In the genomic region with DNA sequence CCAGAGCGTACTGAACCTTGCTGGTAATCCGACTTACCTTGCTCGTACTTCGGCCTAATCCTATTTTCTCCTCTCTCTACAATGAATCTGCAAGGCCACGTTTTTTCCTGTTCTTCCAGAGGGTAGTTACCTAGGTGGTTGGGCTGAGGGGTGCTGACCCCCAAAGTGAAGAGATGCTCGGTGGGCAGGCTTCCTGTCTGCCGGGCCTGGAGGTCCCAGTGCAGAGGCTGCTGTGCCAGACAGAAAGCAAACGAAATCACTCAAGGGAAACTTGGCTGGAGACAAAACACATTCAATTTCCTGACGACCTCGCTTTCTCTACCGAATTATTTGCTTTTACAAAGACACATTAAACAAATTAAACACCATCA, we compare ENCODE assay signal across 10 mouse cellular contexts. TPM values are rescaled to one million over a fixed set of nuclear protein-coding genes. Genes with fewer than 3 reads are reported as not detected.
DNase-seq lines count a peak whose midpoint lies in the region; ATAC-seq and TF ChIP-seq lines count a peak whose summit lies in the region.
"Had no signal": no experiment of that assay in that cellular context is flagged by ENCODE, and none has a peak within 500 bp of the region (broad histone marks: within the 10 kb centered on the region; RNA-seq: fewer than 3 reads in every experiment).

No protein-coding gene starts in this region.

- no peaks in the 10 kb centered on the region for H3K9me3 ChIP-seq in kidney, embryonic 16.5 days (ENCODE audit: low read length)
- no peaks in the 10 kb centered on the region for H3K9me3 ChIP-seq in intestine, postnatal 0 days (ENCODE audit: control insufficient read depth)
- no peaks in the 10 kb centered on the region for H3K9me3 ChIP-seq in neural tube, embryonic 13.5 days

- peak overlapping the region; percentile 27; the same call in 1 of the 2 replicates for H3K4me2 ChIP-seq in kidney, embryonic 16.5 days (replicated peaks; ENCODE audit: low read depth, low read length)
- H3K4me2 ChIP-seq in intestine, postnatal 0 days (replicated peaks; ENCODE audit: low read depth): no peak overlapping the region
- peak overlapping the region; percentile 18; the same call in 1 of the 2 replicates for H3K4me2 ChIP-seq in neural tube, embryonic 13.5 days

- no peak for TF ChIP-seq CTCF in intestine, postnatal 0 days (IDR thresholded peaks at IDR 0.05; ENCODE audit: low read depth)
- no peak for TF ChIP-seq CTCF in lung, adult 2 months (IDR thresholded peaks at IDR 0.05; ENCODE audit: insufficient read depth, low read length)

- ATAC-seq in cerebellum, adult (ENCODE audit: insufficient number of reproducible peaks, low FRiP score, low TSS enrichment): no peak
- ATAC-seq in kidney, embryonic 16.5 days (ENCODE audit: low FRiP score, low TSS enrichment): no peak
- ATAC-seq in intestine, postnatal 0 days: no peak
- 0 out of 2 replicates have a peak, but pooled peaks have one; percentile 50 for ATAC-seq in neural tube, embryonic 13.5 days (ENCODE audit: low read depth)
- ATAC-seq in erythroid progenitor cell, adult 5-6 weeks (replicated peaks; ENCODE audit: low FRiP score, poor library complexity, severe bottlenecking): no peak
- ATAC-seq: liver, postnatal 0 days had no signal

- H3K27me3 ChIP-seq in kidney, embryonic 16.5 days (ENCODE audit: insufficient read depth, low read length): peaks cover 92% of the 10 kb centered on the region
- peaks cover 74% of the 10 kb centered on the region for H3K27me3 ChIP-seq in intestine, postnatal 0 days (replicated peaks; ENCODE audit: control insufficient read depth, insufficient read depth, low read length)
- peaks cover 98% of the 10 kb centered on the region for H3K27me3 ChIP-seq in neural tube, embryonic 13.5 days

- no peak overlapping the region for H3K27ac ChIP-seq in kidney, embryonic 16.5 days (ENCODE audit: low read length)
- H3K27ac ChIP-seq in intestine, postnatal 0 days (ENCODE audit: low read depth, low read length): no peak overlapping the region
- no peak overlapping the region for H3K27ac ChIP-seq in neural tube, embryonic 13.5 days (replicated peaks)

- peaks cover 5% of the 10 kb centered on the region; the same call in 1 of the 2 replicates for H3K4me1 ChIP-seq in kidney, embryonic 16.5 days (ENCODE audit: insufficient read depth, low read length)
- no peaks in the 10 kb centered on the region for H3K4me1 ChIP-seq in intestine, postnatal 0 days (replicated peaks; ENCODE audit: control insufficient read depth, insufficient read depth, low read length)
- peaks cover 19% of the 10 kb centered on the region for H3K4me1 ChIP-seq in neural tube, embryonic 13.5 days (replicated peaks)
- H3K4me1 ChIP-seq in lung, adult 2 months (ENCODE audit: control insufficient read depth, insufficient read depth, low read length): 0 out of 2 replicates have a peak, but pooled peaks cover 2% of the 10 kb centered on the region

- no peak overlapping the region for H3K9ac ChIP-seq in kidney, embryonic 16.5 days (replicated peaks; ENCODE audit: low read length)
- H3K9ac ChIP-seq in intestine, postnatal 0 days (ENCODE audit: low read depth, low read length): no peak overlapping the region
- H3K9ac ChIP-seq in neural tube, embryonic 13.5 days: no peak overlapping the region
- H3K9ac ChIP-seq: liver, postnatal 0 days had no signal

- 1% methylated on average over 11 of the region's 11 CpGs for WGBS in kidney, embryonic 16.5 days
- 5% methylated on average over 11 of the region's 11 CpGs for WGBS in intestine, postnatal 0 days
- WGBS in neural tube, embryonic 13.5 days: 3% methylated on average over 11 of the region's 11 CpGs
- 5% methylated on average over 11 of the region's 11 CpGs for WGBS in lung, adult 2 months

- TF ChIP-seq POLR2A in lung, adult 2 months (IDR thresholded peaks at IDR 0.05; ENCODE audit: borderline replicate concordance, extremely low read depth, low read depth, low read length): no peak

- DNase-seq in cerebellum, adult 11-12 months: peak; percentile 44
- DNase-seq in kidney, postnatal 10 days: no peak
- no peak for DNase-seq in lung, adult 2 months

- H3K4me3 ChIP-seq in kidney, embryonic 16.5 days (ENCODE audit: low read length): peak overlapping the region; percentile 21; the same call in 1 of the 2 replicates
- H3K4me3 ChIP-seq in intestine, postnatal 0 days (ENCODE audit: low read depth, low read length): 0 out of 2 replicates have a peak overlapping the region, but pooled peaks have one; percentile 5
- no peak overlapping the region for H3K4me3 ChIP-seq in neural tube, embryonic 13.5 days
- no peak overlapping the region for H3K4me3 ChIP-seq in lung, adult 2 months (replicated peaks; ENCODE audit: extremely low read depth, low read depth, low read length)

- H3K36me3 ChIP-seq in kidney, embryonic 16.5 days (ENCODE audit: insufficient read depth, low read length): no peaks in the 10 kb centered on the region
- no peaks in the 10 kb centered on the region for H3K36me3 ChIP-seq in intestine, postnatal 0 days (ENCODE audit: control insufficient read depth, insufficient read depth)
- H3K36me3 ChIP-seq in neural tube, embryonic 13.5 days: no peaks in the 10 kb centered on the region

RNA-seq across cellular contexts. Expression of a gene that starts 42.1 kb away (rescaled TPM):
- 0.07 and 0.13 TPM in 2 replicates for polyA plus RNA-seq in kidney, embryonic 16.5 days (2015; fragmentation: Nextera tagmentation; extraction: Ambion mirVana)
- polyA plus RNA-seq in intestine, postnatal 0 days (2015; fragmentation: Nextera tagmentation; extraction: Ambion mirVana): not detected in 2 replicates
- not detected in 2 replicates for polyA plus RNA-seq in neural tube, embryonic 13.5 days (2015; fragmentation: Nextera tagmentation; extraction: Ambion mirVana)
- total RNA-seq in erythroid progenitor cell, adult 5-6 weeks (2015; ENCODE audit: low replicate concordance): not detected in 2 replicates
- not detected in 2 replicates for total RNA-seq in erythroid progenitor cell, adult 5-6 weeks (2017; ENCODE audit: low replicate concordance)
- polyA plus RNA-seq in lung, adult 2 months (2012; rRNA removed): not detected in 2 replicates
- total RNA-seq: common myeloid progenitor, adult 5-6 weeks had no signal
- polyA plus RNA-seq: liver, postnatal 0 days had no signal

RNA-seq across cellular contexts. Expression of a gene that starts 52.3 kb away (rescaled TPM):
- polyA plus RNA-seq in kidney, embryonic 16.5 days (2015; fragmentation: Nextera tagmentation; extraction: Ambion mirVana): 40.2 and 47.4 TPM in 2 replicates
- polyA plus RNA-seq in intestine, postnatal 0 days (2015; fragmentation: Nextera tagmentation; extraction: Ambion mirVana): 100 and 102 TPM in 2 replicates
- polyA plus RNA-seq in neural tube, embryonic 13.5 days (2015; fragmentation: Nextera tagmentation; extraction: Ambion mirVana): 54.4 and 55.4 TPM in 2 replicates
- 6.5 and 13.0 TPM in 2 replicates for total RNA-seq in erythroid progenitor cell, adult 5-6 weeks (2015; ENCODE audit: low replicate concordance)
- 7.7 and 15.4 TPM in 2 replicates for total RNA-seq in erythroid progenitor cell, adult 5-6 weeks (2017; ENCODE audit: low replicate concordance)
- 95.3 and 95.8 TPM in 2 replicates for polyA plus RNA-seq in lung, adult 2 months (2012; rRNA removed)

Comparison
In these comparisons a context has a peak if more than half of its experiments do, and no peak if none do; other contexts are left out.
1. H3K4me3 ChIP-seq: peak in kidney, embryonic 16.5 days (single experiment) and intestine, postnatal 0 days (single experiment); none in neural tube, embryonic 13.5 days (single experiment) and lung, adult 2 months (single experiment).